Mouse (Mus musculus) brain, adult 10 weeks (tissue): ENCODE measurements around the gene Cyp3a44. TPM values are rescaled to one million over a fixed set of nuclear protein-coding genes. Genes with fewer than 3 reads are reported as not detected.

Experiments
- polyA plus RNA-seq: library from polyadenylated mRNA; stranded (reverse); fragments of 350-450 nt; fragmentation: Illumina TruSeq; extraction: RNeasy Lipid Tissue Mini Kit (QIAGEN cat#74804); gene quantifications from one replicate; pipeline ENCODE4 v1.2.3, GENCODE M21; 2015; ENCODE audit warnings: low read depth, low replicate concordance

Cyp3a44 gene
- not detected for polyA plus RNA-seq

DNA sequence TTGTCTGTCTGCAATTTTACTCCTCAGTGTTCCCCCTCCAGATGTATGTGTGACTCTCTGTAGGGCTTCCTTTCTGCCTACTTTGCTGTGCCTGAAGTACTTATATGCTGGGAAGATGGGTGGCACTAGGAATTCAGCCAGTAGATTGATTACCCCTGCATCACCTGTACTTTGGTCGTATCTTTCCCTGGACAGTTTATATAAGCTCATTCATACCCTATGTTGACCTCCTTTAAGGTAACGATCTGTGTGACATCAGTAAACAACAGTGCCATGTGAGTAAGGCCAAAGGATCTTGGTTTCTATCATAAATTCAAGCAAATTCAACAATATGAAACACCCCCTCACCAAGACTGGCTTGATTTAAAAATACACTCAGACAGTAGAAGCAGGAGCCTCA is at the start of gene Cyp3a44:
TSS of gene Cyp3a44 (minus strand) at position 79 of the 400 bp plus-strand sequence.

Other genes with a start within 250 kb of the Cyp3a44 start
- gene Cyp3a41b, start 221.1 kb downstream of the Cyp3a44 start, polyA plus RNA-seq = not detected
- gene Cyp3a41a, start 85.7 kb downstream of the Cyp3a44 start, polyA plus RNA-seq = not detected
- gene Cyp3a11, start 74.1 kb upstream of the Cyp3a44 start, polyA plus RNA-seq = 1.2 TPM
- not detected for gene Cyp3a25, start 203.7 kb upstream of the Cyp3a44 start, polyA plus RNA-seq